Mouse (Mus musculus): ENCODE results near the gene B3gnt9.

DNA sequence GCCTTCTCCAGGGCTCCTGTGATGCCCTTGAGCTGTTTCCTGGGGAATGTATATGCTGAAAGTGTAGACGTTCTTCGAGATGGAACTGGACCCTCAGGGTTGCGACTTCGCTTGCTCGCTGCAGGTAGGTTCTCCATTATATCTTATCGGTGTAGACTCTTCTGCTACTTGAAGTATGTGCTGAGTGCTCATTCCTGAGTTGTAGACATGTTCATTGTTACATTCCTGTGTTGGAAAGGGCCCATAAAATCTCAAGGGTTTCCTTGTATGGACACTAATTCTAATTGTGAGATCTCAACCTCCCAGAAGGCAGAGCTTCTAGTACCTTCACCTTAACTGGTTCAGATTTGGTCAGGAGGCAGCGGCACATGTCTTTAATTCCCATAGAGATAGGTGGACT is 13.9 kb downstream of the B3gnt9 start:
- TF ChIP-seq EP300 (IDR thresholded peaks at IDR 0.05; ENCODE audit: low read depth) (no peak), CTCF (IDR thresholded peaks at IDR 0.05; ENCODE audit: low read depth) (no peak)
